Mouse (Mus musculus): Measurements from ENCODE around the gene Fam222b. TPM values are rescaled to one million over a fixed set of nuclear protein-coding genes. Genes with fewer than 3 reads are reported as not detected.

Fam222b gene
- polyA plus RNA-seq, 1 experiment = 36.5 TPM

DNA sequence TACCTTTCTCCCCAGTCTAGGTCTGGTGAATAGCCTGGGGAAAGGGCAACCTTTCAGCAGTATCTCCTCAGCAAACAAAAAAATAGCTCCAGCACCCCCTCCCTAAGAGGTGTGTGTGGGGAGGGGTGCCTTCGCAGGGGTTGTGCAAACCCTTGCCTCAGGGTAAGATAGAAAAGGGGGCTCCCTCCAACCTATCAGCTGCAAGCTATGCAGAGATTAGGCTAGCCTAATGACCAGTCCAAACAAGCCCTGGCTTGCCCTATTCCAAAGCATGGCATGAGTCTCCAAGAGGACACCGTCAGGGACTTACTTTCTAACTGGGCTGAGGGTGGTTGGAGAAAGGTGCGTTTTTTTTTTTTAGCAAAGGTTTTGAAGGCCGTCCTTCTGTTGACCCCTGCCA is 71.7 kb downstream of the Fam222b start:
- TF ChIP-seq CTCF (IDR thresholded peaks at IDR 0.05; ENCODE audit: borderline replicate concordance, extremely low read depth, insufficient read depth, insufficient read length) (no peak), POLR2A (IDR thresholded peaks at IDR 0.05; ENCODE audit: borderline replicate concordance, extremely low read depth, insufficient read depth, insufficient read length, poor library complexity, severe bottlenecking) (no peak)
- no peak for DNase-seq (ENCODE audit: low read depth)

DNA sequence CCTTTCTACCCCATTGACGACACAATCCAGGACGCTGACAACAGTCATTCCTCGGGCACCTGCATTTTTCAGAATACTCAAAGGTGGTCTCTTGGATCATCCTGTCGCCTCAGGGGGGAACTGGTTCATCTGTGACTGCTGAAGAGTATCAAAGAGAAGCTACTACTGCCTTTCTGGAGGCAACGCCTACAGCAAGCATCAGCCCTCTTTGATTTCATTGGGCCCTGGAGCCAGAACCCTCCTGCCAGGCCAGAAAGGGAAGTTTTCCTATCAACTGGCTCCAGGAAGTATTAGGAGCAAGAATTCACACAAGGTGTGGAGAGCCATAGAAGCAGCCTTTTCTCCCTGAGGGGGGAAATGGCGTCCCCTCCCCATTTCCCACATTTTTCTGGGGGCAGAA is 72.2 kb downstream of the Fam222b start:
- TF ChIP-seq POLR2A (IDR thresholded peaks at IDR 0.05; ENCODE audit: borderline replicate concordance, extremely low read depth, insufficient read depth, insufficient read length, poor library complexity, severe bottlenecking) (no peak), CTCF (IDR thresholded peaks at IDR 0.05; ENCODE audit: borderline replicate concordance, extremely low read depth, insufficient read depth, insufficient read length) (no peak)
- DNase-seq (ENCODE audit: low read depth) = no peak

DNA sequence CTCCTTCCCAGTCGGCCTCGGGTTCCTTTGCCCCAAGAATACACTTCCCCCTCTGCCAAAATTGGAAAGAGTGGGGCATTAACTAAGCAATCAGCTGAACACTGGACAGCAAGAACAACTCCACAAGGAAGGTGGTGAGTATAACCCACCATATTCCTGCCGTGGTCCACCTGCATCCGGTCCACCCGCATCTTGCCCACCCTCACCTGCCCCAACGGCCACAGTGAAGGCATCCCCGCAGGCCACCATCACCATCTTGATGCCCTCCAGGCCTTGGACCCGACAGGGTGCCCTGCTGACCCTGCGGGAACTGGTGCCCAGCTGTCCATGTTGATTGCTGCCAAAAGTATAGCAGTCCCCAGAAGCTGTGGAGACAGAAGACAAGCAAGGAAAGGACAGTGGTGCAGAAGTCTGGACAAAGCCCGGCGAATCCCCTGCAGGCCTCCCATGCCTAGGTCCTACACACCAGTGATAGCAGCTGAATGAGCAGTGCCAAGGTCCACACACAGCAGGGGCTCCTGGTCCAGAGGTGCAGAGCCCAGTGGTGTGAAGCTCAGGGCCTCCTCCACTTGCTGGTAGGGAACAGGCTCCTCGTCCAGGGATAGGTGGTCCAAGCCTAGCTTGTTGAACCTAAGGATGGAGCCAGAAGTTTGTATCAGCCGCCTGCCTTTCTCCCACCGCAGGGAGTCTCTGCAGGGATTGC is 72.9 kb downstream of the Fam222b start:
- TF ChIP-seq CTCF (IDR thresholded peaks at IDR 0.05; ENCODE audit: borderline replicate concordance, extremely low read depth, insufficient read depth, insufficient read length) (no peak), POLR2A (IDR thresholded peaks at IDR 0.05; ENCODE audit: borderline replicate concordance, extremely low read depth, insufficient read depth, insufficient read length, poor library complexity, severe bottlenecking) (no peak)
- no peak for DNase-seq (ENCODE audit: low read depth)

DNA sequence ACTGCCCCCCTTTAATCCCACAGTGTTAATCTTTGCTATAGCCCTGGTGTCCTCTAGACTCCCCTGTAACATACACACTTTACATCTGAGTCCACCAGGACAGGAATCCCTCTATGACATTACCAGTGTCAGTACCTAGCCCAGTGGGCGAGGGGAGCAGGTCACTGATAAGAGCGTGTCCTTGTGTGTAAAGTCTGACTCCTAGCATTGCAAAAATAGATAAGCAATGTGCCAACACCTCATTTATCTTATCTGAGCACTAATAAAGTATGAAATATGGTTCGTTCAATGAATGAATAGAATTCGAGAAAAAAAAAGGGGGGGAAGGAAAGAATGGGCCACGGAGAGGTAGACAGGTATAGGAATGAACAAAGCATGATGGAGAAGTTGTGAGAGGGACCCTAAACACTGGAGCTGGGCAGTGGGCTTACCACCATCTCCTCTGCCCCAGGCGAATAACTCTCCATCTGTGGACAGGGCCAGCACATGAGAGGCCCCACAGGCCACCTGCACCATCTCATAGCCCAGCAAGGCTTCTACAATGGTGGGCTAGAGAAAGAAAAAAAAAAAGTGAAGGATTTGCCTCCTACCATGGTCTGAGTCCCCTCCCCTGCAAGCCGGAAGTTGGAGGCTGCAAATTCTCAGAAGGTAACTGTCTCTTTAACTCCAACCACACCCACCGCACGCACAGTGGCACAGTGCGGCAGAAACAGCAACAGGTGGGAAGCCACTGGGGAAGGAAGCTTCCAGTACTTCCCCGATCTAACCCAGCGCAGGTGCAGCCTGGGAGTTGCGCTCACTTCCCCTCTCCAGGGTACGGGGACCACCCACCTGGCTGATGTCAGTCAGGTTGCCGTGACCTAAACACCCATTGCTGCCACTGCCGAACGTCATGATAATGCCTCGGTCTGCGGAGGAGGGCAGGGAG is 74.3 kb downstream of the Fam222b start:
- no peak for DNase-seq (ENCODE audit: low read depth)
- TF ChIP-seq POLR2A (IDR thresholded peaks at IDR 0.05; ENCODE audit: borderline replicate concordance, extremely low read depth, insufficient read depth, insufficient read length, poor library complexity, severe bottlenecking) (no peak), CTCF (IDR thresholded peaks at IDR 0.05; ENCODE audit: borderline replicate concordance, extremely low read depth, insufficient read depth, insufficient read length) (no peak)

DNA sequence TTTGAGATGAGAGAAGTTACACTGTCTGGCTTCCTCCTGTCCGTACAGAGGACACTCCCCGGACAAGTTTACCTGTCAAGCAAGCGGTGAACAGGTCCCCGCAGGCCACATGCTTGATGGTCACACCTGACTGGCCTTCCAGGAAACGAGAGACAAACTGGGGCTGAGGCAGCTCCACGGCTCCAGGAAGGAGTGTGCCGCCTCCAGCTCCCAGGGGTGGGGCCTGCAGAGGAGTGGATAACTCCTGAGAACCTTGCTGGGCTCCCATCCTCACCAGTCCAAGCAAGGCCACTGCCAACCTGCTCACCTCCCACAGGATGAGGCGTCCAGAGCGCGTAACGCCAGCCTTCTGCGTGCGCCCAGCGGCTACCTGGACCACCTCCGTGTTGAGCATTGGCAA is 75.8 kb downstream of the Fam222b start:
- no peak for TF ChIP-seq POLR2A (IDR thresholded peaks at IDR 0.05; ENCODE audit: borderline replicate concordance, extremely low read depth, insufficient read depth, insufficient read length, poor library complexity, severe bottlenecking)
- TF ChIP-seq CTCF (IDR thresholded peaks at IDR 0.05; ENCODE audit: borderline replicate concordance, extremely low read depth, insufficient read depth, insufficient read length) = no peak

DNA sequence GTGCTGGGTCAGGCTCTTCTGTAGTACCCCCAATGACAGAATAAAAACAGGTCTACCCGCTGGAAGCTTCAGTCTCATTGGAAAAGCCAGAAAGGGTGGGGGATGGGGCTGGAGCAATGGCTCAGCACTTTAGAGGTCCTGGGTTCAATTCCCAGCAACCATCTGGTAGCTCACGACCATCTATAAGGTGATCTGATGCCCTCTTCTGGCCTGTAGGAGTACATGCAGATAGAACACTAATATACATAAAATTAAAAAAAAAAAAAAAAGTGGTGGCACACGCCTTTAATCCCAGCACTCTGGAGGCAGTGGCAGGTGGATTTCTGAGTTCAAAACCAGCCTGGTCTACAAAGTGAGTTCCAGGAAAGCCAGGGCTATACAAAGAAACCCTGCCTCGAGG is 76.9 kb downstream of the Fam222b start:
- TF ChIP-seq POLR2A (IDR thresholded peaks at IDR 0.05; ENCODE audit: borderline replicate concordance, extremely low read depth, insufficient read depth, insufficient read length, poor library complexity, severe bottlenecking) (no peak), CTCF (IDR thresholded peaks at IDR 0.05; ENCODE audit: borderline replicate concordance, extremely low read depth, insufficient read depth, insufficient read length) (no peak)
- DNase-seq (ENCODE audit: low read depth) = no peak

More for the DNA sequence above, 75.8 kb downstream of the Fam222b start:
- no peak for DNase-seq (ENCODE audit: low read depth)

DNA sequence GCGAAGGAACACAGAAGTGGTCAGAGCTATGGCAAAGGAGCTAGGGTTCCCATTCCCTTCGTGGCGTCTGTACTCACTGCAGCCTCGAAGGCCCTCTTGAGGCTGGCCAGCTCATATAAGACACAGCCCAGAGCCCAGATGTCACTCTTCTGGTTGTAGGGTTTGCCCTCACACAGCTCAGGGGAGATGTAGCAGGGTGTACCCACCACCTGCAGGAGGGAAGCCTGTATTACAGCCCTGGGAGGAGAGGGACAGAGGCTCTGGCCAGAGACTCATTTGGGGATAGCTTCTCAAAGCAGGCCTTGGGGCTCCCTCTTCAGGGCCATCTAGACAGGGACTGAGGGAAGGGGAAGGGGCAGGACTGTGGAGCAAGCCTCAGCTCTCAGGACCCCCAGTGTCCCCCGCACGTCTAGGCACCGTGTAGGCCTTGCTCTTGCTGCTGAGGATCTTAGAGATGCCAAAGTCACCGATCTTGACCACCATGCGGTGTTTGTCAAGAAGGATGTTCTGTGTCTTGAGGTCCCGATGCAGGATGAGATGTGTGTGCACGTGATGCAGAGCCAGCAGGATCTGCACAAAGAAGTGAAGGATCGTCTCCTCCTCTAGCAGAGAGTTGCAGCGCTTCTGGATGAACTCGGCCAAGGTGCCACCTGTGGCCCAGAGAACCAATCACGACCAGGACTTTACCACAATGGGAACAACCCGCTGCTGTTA is 77.7 kb downstream of the Fam222b start:
- DNase-seq (ENCODE audit: low read depth) = no peak
- TF ChIP-seq CTCF (IDR thresholded peaks at IDR 0.05; ENCODE audit: borderline replicate concordance, extremely low read depth, insufficient read depth, insufficient read length) (peak; percentile 17; the same call in 1 of the 2 replicates), POLR2A (IDR thresholded peaks at IDR 0.05; ENCODE audit: borderline replicate concordance, extremely low read depth, insufficient read depth, insufficient read length, poor library complexity, severe bottlenecking) (no peak)

DNA sequence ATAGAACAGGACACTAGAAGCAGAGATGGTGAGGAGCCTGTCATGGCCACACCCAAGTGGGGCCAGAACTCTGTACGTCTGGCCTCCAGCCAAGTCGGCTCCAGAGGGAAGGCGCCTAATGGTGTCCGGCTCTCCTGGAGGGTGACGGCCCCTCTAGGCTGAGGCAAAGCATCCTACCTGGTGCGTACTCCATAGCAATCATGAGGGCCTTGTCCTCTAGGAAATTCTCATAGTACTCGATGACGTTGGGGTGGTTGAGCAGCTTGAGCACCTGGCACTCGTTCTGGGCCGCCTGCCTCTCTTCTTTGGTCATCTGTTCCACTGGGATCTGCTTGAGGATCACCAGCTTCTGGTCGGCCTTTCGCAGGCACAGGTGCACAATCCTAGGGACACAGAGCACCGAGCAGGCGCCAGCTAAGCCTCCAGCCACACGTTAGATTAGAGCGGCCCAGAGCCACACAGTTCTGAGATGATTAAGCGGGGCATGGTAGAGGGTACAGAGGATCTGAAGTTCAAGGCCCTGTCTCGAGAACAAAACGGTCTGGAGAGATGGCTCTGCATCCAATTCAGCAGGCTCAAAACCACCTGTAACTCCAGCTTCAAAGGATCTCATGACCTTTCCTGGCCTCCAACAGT is 78.4 kb downstream of the Fam222b start:
- TF ChIP-seq CTCF (IDR thresholded peaks at IDR 0.05; ENCODE audit: borderline replicate concordance, extremely low read depth, insufficient read depth, insufficient read length) (no peak), POLR2A (IDR thresholded peaks at IDR 0.05; ENCODE audit: borderline replicate concordance, extremely low read depth, insufficient read depth, insufficient read length, poor library complexity, severe bottlenecking) (no peak)
- DNase-seq (ENCODE audit: low read depth) = no peak

DNA sequence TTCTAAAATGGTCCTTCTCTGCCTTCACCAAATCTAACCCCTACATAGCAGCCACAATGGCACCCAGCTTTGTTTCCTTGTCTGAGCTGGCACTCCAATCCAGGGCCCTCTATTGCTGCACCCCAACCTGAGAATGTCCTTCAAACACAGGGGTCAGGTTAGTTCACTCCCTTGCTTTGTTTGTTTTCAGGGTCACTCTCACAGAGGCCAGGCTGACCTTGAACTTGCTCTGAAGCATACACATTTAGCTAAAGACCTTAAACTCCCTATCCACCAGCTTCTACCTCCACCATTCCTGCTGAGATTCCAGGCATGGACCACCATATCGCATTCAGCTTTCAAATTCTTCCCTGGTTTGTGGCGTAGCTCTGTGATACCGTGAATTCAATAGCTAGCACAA is 80.0 kb downstream of the Fam222b start:
- no peak for DNase-seq (ENCODE audit: low read depth)
- TF ChIP-seq POLR2A (IDR thresholded peaks at IDR 0.05; ENCODE audit: borderline replicate concordance, extremely low read depth, insufficient read depth, insufficient read length, poor library complexity, severe bottlenecking) = no peak
- no peak for TF ChIP-seq CTCF (IDR thresholded peaks at IDR 0.05; ENCODE audit: borderline replicate concordance, extremely low read depth, insufficient read depth, insufficient read length)

DNA sequence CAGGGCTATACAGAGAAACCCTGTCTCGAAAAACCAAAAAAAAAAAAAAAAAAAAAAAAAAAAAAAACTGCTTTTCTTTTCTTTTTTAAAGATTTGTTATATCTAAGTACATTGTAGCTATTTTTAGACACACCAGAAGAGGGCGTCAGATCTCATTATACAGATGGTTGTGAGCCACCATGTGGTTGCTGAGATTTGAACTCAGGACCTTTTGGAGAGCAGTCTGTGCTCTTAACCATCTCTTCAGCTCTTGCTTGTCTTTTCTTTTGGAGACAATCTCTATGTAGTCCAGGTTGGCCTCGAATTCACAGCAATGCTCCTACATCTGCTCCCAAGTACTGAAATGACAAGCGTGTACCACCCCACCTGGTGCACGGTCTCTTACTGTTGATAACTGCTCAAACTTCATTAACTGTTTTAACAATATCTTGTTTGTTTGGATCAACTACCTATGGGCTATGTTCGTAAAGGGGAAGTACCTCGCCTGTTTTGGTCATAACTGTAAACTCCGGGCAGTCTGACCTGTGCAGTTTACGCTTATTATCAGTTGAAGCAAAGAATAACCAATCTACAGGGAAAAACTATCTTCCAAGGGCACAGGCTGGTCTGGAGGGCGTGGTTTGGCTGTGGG is 81.4 kb downstream of the Fam222b start:
- DNase-seq (ENCODE audit: low read depth) = no peak
- no peak for TF ChIP-seq POLR2A (IDR thresholded peaks at IDR 0.05; ENCODE audit: borderline replicate concordance, extremely low read depth, insufficient read depth, insufficient read length, poor library complexity, severe bottlenecking)
- TF ChIP-seq CTCF (IDR thresholded peaks at IDR 0.05; ENCODE audit: borderline replicate concordance, extremely low read depth, insufficient read depth, insufficient read length) = no peak
